Mouse (Mus musculus): ENCODE results near the gene Espl1.

Espl1 gene

GRCm38 (mm10) chr15:102273982-102274716 is 21.9 kb upstream of the Espl1 start:
- in situ Hi-C loops (cut with MboI; ENCODE audit: low sequenced_read_pairs) = no loop called here

GRCm38 (mm10) chr15:102278726-102279091 is 17.4 kb upstream of the Espl1 start:
- in situ Hi-C loops (cut with MboI; ENCODE audit: low sequenced_read_pairs) = no loop called here

- in situ Hi-C loops (cut with MboI; ENCODE audit: low sequenced_read_pairs) = no loop called here
These were observed 16.8 kb upstream of the Espl1 start, which contains the start of gene Mfsd5 for GRCm38 (mm10) chr15:102279092-102279782. Gene Mfsd5, plus strand, starts transcription at chr15:102279454.

DNA sequence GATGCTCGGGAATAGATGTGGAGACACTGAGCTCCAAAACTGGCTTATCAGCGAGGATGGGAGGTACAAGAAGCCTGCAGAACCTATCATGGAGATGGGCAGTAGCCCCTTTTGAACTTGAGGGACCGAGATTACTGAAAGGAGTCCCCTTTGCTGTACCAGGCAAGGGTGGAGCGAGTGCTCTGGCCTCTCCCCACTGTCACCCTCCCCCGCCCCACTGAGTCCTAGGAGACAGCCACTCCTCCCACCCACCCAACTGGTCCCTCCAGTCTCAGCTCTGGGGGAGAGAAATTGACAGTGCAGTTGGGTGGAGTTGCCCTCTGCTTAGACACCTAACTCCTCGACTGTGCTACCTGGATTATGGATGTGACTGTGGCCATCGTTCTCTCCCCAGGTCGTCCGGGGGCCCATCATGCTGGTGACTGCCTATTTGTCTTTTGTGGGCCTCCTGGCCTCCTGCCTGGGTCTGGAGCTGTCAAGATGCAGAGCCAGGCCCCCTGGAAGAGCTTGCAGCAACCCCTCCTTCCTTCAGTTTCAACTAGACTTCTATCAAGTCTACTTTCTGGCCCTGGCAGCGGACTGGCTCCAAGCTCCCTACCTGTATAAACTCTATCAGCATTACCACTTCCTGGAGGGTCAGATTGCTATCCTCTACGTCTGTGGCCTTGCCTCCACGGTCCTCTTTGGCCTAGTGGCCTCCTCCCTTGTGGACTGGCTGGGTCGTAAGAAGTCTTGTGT is 16.1 kb upstream of the Espl1 start:
- in situ Hi-C loops (cut with MboI; ENCODE audit: low sequenced_read_pairs) = no loop called here

- in situ Hi-C loops (cut with MboI; ENCODE audit: low sequenced_read_pairs) = no loop called here
These were observed 15.4 kb upstream of the Espl1 start for GRCm38 (mm10) chr15:102280623-102281022.

DNA sequence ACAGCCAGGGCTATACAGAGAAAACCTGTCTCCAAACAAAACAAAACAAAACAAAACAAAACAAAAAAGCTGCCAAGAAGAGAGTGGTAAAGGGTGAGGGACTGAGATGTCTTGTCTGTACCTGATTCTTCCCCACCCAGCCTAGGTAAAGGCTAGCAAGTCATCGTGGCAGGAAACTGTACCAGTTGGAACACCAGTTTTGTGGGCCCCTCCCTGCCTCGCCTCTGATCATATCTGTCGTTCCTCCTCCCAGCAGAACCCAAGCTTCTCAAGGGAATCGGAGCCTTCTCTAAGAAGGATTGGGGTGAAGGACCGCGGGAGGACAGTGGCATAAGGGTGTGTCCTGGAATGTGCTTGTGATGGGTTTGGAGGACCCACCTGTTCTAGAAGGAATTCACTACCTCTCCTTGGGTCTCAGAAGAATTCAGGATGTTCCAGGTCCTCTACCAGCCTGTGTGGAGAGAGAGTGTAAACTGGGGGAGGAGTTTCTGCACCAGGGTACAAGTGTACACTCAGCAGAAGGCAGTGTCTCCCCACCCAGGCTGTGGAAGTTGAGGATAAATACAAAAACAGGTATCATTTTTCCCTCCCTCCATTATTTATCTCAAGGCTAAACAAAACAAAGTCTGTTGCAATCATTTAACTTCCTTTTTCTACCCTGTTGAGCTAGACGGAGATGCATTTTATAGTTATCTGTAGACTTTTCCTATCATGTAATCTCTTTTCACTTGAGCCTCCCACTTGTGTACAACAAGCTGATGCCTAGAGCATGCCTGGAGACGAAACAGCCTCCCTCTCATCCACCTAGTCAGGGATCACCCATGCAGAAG is 13.4 kb upstream of the Espl1 start:
- in situ Hi-C loops (cut with MboI; ENCODE audit: low sequenced_read_pairs) = no loop called here

DNA sequence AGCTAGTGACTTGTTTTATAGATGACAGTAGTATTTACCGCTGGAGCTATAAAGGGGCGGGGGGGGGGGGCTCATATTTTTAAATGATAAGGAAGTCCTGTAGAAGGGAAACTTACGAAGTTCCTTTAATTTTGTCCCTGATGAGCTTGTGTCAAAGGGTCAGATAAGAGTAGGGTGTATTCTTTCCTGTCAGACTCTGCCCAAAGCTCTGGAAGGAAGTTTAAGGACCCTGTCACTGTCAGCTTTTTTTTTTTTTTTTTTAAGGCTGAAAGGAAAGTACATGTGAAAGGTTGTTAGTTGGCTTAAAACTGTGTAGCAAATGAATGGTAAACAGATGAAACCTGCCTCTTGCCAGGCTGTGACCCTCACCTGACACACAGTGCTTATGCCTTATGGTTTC is 12.4 kb upstream of the Espl1 start:
- in situ Hi-C loops (cut with MboI; ENCODE audit: low sequenced_read_pairs) = no loop called here

DNA sequence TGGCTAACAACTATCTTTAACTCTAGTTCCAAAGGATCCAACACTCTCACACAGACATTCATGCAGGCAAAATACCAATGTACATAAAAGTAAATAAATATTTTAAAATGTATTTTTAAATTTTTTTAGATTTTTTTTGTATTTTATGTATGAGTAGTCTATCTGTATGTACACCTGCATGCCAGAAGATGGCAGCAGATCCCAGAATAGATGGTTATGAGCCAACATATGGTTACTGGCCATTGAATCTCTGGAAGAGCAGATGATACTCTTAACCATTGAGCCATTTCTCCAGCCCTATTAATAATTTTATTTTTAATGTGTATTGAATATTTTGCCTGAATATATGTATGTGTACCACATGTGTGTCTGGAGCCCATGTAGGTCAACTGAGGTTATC is 8.7 kb upstream of the Espl1 start:
- in situ Hi-C loops (cut with MboI; ENCODE audit: low sequenced_read_pairs) = no loop called here

DNA sequence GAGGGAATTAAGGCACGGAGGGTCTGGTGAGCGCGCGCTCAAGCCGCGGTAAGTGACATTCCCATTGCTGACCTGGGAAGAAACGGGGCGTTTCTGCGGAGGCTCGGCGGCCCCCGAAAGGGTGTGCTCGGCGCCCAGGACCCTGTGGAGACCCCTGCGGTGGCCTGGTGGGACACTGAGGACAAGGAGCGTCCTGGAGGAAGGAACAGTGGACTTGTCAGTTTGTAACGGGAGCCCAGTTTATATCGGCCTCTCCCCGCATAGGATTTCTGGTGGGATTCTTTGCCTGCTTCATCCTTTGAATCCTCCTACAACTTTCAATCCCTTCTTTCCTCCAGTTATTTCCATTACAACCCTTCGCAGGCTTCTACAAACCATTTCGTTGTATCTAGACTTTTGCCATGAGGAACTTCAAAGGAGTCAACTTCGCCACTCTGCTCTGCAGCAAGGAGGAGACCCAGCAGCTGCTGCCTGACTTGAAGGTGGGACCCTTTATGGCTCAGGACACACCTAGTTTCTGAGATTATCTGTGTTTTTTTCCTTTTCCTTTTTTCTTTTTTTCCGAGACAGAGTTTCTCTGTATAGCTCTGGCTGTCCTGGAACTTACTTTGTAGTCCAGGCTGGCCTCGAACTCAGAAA is 421 bp downstream of the Espl1 start:
- in situ Hi-C loops (cut with MboI; ENCODE audit: low sequenced_read_pairs) = no loop called here

- in situ Hi-C loops (cut with MboI; ENCODE audit: low sequenced_read_pairs) = no loop called here
These were observed 6.5 kb downstream of the Espl1 start for GRCm38 (mm10) chr15:102302542-102302941.

- in situ Hi-C loops (cut with MboI; ENCODE audit: low sequenced_read_pairs) = no loop called here
These were observed 12.7 kb downstream of the Espl1 start for GRCm38 (mm10) chr15:102308717-102309116.

DNA sequence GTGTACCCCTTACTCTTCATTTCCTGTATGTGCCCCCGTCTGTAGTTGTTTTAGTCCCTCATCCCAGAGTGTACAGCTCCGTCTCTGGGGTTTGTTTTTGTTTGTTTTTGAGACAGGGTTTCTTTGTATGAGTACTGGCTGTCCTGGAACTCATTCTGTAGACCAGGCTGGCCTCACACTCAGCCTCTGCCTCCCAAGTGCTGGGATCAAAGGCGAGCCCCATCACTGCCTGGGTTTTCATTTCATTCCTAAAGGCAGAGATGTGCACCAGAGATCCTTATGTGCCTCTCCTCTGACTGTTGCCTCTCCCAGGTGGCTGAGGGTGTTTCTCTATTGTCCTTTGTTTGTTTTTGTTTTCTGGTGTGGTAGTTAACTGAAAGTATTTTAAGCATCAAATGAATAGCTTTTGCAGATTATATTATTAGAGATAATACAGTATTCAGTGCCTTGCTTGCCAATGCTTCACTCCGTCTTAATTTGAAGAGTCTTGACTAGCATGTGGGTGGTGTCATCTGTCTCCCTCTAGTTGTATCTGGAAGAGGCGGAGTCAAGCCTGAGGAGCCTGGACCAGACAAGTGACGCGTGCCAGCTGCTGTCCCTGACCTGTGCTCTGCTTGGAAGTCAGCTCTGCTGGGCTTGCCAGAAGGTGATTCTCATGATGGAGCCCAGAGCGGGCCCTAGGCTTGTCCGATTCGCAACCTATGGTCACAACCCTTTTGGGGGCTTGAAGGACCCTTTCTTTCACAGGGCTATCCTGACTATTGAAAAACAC is 14.2 kb downstream of the Espl1 start:
- in situ Hi-C loops (cut with MboI; ENCODE audit: low sequenced_read_pairs) = no loop called here

DNA sequence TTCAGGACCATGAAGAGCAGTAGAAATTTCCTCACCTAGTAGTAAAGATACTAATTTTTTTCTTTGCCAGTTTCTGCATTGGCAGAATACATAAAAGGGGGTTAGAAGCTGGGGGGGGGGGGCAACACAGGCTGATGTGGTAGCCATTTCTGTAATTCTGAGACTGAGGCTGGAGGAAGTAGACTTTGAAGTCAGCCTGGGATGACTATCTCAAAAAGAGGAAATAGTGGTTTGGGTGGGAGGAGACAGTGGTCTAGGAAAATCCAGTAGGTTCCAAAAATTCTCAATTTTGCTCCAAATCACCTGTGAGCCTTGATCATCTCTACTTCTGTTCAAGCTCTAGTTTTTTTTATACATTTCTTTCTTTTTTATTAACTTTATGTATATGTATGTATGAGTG is 15.4 kb downstream of the Espl1 start:
- in situ Hi-C loops (cut with MboI; ENCODE audit: low sequenced_read_pairs) = no loop called here

- in situ Hi-C loops (cut with MboI; ENCODE audit: low sequenced_read_pairs) = no loop called here
These were observed 19.2 kb downstream of the Espl1 start for GRCm38 (mm10) chr15:102315292-102315691.

DNA sequence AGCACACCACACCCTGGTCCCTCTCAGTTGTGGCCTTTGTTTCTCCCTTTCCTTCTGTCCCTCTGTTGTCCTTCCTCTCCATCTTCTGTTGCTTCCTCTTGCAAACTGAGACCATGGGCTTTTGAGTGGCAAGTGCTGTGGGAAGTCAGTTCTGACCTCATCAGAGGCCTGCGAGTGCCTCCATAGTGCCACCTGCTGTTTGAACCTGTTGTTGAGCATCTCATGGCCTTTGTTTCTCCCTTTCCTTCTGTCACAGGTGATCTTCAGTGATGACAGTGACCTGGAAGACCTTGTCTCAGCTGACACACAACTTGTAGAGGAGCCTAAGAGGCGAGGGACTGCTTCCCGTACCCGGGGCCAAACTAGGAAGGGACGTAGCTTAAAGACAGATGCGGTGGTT is 20.2 kb downstream of the Espl1 start:
- in situ Hi-C loops (cut with MboI; ENCODE audit: low sequenced_read_pairs) = no loop called here

GRCm38 (mm10) chr15:102324654-102325473 is 28.8 kb downstream of the Espl1 start:
- in situ Hi-C loops (cut with MboI; ENCODE audit: low sequenced_read_pairs) = no loop called here

- in situ Hi-C loops (cut with MboI; ENCODE audit: low sequenced_read_pairs) = no loop called here
These were observed 30.0 kb downstream of the Espl1 start, which contains the start of gene Pfdn5 for GRCm38 (mm10) chr15:102326022-102326576. Gene Pfdn5, plus strand, starts transcription at chr15:102326116.

GRCm38 (mm10) chr15:102326892-102327291 is 30.8 kb downstream of the Espl1 start:
- in situ Hi-C loops (cut with MboI; ENCODE audit: low sequenced_read_pairs) = no loop called here
